Mouse (Mus musculus) cerebral cortex, adult 2 months (tissue): ENCODE results near the gene Tmcc3.

Experiments used
- WGBS: fragments of 180-500 bp; shearing (Covaris S2); methylation state at CpG from one replicate; pipeline ENCODE4 v1.1.7; 2018; 5-methylcytosine and 5-hydroxymethylcytosine counted together

The Tmcc3 gene

GRCm38 (mm10) chr10:94311511-94312006 is at the start of gene Tmcc3:
Gene Tmcc3, plus strand, starts transcription at chr10:94311949.
- 5% methylated on average over 19 of the region's 19 CpGs for WGBS

GRCm38 (mm10) chr10:94262646-94263045 is 49.1 kb upstream of the Tmcc3 start:
- 96% methylated on average over 13 of the region's 13 CpGs for WGBS

GRCm38 (mm10) chr10:94263211-94263610 is 48.5 kb upstream of the Tmcc3 start:
- 89% methylated on average over 3 of the region's 3 CpGs for WGBS

- 59% methylated on average over 17 of the region's 17 CpGs for WGBS
These were observed 45.9 kb upstream of the Tmcc3 start for GRCm38 (mm10) chr10:94265656-94266542.

- WGBS: 72% methylated on average over 3 of the region's 3 CpGs
These were observed 36.4 kb upstream of the Tmcc3 start for GRCm38 (mm10) chr10:94275321-94275720.

GRCm38 (mm10) chr10:94276511-94276910 is 35.2 kb upstream of the Tmcc3 start:
- WGBS: 76% methylated on average over 2 of the region's 2 CpGs

GRCm38 (mm10) chr10:94282179-94282578 is 29.6 kb upstream of the Tmcc3 start:
- WGBS: 51% methylated on average over 8 of the region's 8 CpGs

GRCm38 (mm10) chr10:94282797-94283196 is 29.0 kb upstream of the Tmcc3 start:
- 85% methylated on average over 7 of the region's 7 CpGs for WGBS

- WGBS: 83% methylated on average over 5 of the region's 5 CpGs
These were observed 17.3 kb upstream of the Tmcc3 start for GRCm38 (mm10) chr10:94294437-94294836.

- WGBS: 60% methylated on average over 6 of the region's 6 CpGs
These were observed 16.6 kb upstream of the Tmcc3 start for GRCm38 (mm10) chr10:94294933-94295750.

GRCm38 (mm10) chr10:94295923-94296605 is 15.7 kb upstream of the Tmcc3 start:
- 95% methylated on average over 5 of the region's 5 CpGs for WGBS

GRCm38 (mm10) chr10:94298471-94298870 is 13.3 kb upstream of the Tmcc3 start, which contains the start of gene Gm4792:
Gene Gm4792, minus strand, starts transcription at chr10:94298703.
- 93% methylated on average over 3 of the region's 3 CpGs for WGBS

GRCm38 (mm10) chr10:94299301-94299700 is 12.4 kb upstream of the Tmcc3 start:
- 96% methylated on average over 2 of the region's 2 CpGs for WGBS

- 78% methylated on average over 9 of the region's 9 CpGs for WGBS
These were observed 7.6 kb upstream of the Tmcc3 start for GRCm38 (mm10) chr10:94304064-94304657.

GRCm38 (mm10) chr10:94305526-94305925 is 6.2 kb upstream of the Tmcc3 start:
- 76% methylated on average over 5 of the region's 5 CpGs for WGBS

- WGBS: 52% methylated on average over 9 of the region's 9 CpGs
These were observed 1.1 kb upstream of the Tmcc3 start for GRCm38 (mm10) chr10:94310499-94311267.

- WGBS: 2% methylated on average over 45 of the region's 45 CpGs
These were observed 412 bp downstream of the Tmcc3 start for GRCm38 (mm10) chr10:94312007-94312715.

GRCm38 (mm10) chr10:94313146-94313545 is 1.4 kb downstream of the Tmcc3 start:
- 91% methylated on average over 4 of the region's 4 CpGs for WGBS

- WGBS: 8% methylated on average over 4 of the region's 4 CpGs
These were observed 6.8 kb downstream of the Tmcc3 start for GRCm38 (mm10) chr10:94318574-94318973.

GRCm38 (mm10) chr10:94329962-94330361 is 18.2 kb downstream of the Tmcc3 start:
- 33% methylated on average over 5 of the region's 5 CpGs for WGBS
